Comparison of ENCODE assay signal across 26 mouse cellular contexts in genomic region chr14:30568016-30568415, GRCm38 (mm10).
"Had no signal": no experiment of that assay in that cellular context is flagged by ENCODE, and none has a peak within 500 bp of the region (broad histone marks: within the 10 kb centered on the region; RNA-seq: fewer than 3 reads in every experiment).

No protein-coding gene starts in this region.

- H3K27me3 ChIP-seq: heart, embryonic 13.5 days; heart, embryonic 15.5 days; hindbrain, embryonic 13.5 days; hindbrain, embryonic 15.5 days; kidney, embryonic 15.5 days; limb, embryonic 13.5 days; limb, embryonic 15.5 days; liver, embryonic 12.5 days had no signal

- H3K4me3 ChIP-seq: heart, adult 2 months; heart, embryonic 13.5 days; heart, embryonic 15.5 days; hindbrain, embryonic 13.5 days; hindbrain, embryonic 15.5 days; kidney, embryonic 15.5 days; limb, embryonic 13.5 days; limb, embryonic 15.5 days; liver, embryonic 12.5 days had no signal

- H3K9me3 ChIP-seq: heart, embryonic 13.5 days; heart, embryonic 15.5 days; hindbrain, embryonic 13.5 days; hindbrain, embryonic 15.5 days; kidney, embryonic 15.5 days; limb, embryonic 13.5 days; limb, embryonic 15.5 days; liver, embryonic 12.5 days had no signal

- ATAC-seq: hindbrain, postnatal 0 days; intestine, embryonic 16.5 days; liver, embryonic 12.5 days had no signal

- H3K27ac ChIP-seq: heart, adult 2 months; heart, embryonic 13.5 days; heart, embryonic 15.5 days; hindbrain, embryonic 13.5 days; hindbrain, embryonic 15.5 days; hindbrain, postnatal 0 days; kidney, embryonic 15.5 days; kidney, postnatal 0 days; limb, embryonic 13.5 days; limb, embryonic 15.5 days; liver, embryonic 14.5 days had no signal

- DNase-seq: gastrocnemius, postnatal 10 days; heart, adult 11 months; heart, adult 2 months; heart, postnatal 14 days; heart, postnatal 36 days; kidney, adult 11 months; kidney, adult 2 months; kidney, adult 9 months; kidney, postnatal 14 days; kidney, postnatal 36 days; layer of hippocampus, adult 9-11 months; layer of hippocampus, postnatal 36 days; left cerebral cortex, postnatal 4 days had no signal

- H3K9ac ChIP-seq: heart, embryonic 13.5 days; heart, embryonic 15.5 days; hindbrain, embryonic 13.5 days; hindbrain, embryonic 15.5 days; kidney, embryonic 15.5 days; limb, embryonic 13.5 days; limb, embryonic 15.5 days; liver, embryonic 12.5 days; liver, embryonic 14.5 days had no signal

- H3K4me2 ChIP-seq: heart, embryonic 11.5 days; heart, embryonic 13.5 days; heart, embryonic 15.5 days; hindbrain, embryonic 13.5 days; hindbrain, embryonic 15.5 days; kidney, embryonic 15.5 days; limb, embryonic 13.5 days; limb, embryonic 15.5 days; liver, embryonic 12.5 days had no signal

- H3K4me1 ChIP-seq: hindbrain, embryonic 13.5 days; hindbrain, embryonic 15.5 days; limb, embryonic 13.5 days; limb, embryonic 15.5 days had no signal
